Mouse (Mus musculus): ENCODE results near the gene Mmaa.

Mmaa gene

DNA sequence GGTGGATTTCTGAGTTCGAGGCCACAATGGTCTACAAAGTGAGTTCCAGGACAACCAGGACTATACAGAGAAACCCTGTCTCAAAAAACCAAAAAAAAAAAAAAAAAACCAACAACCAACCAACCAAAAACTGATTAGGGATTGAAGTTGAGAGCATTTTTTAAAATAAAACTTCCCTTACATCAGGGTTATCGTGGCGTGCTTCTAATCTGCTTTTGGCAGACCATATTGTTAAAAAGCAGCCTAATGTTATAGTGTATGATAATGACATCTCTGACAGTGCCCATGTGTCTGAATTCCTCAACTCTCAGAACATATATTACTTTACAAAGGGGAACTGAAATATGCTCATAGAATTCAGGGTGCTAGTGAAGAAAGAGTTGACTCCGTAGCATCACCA is 6.5 kb downstream of the Mmaa start:
- no peak for DNase-seq (ENCODE audit: low spot score)

- DNase-seq (ENCODE audit: low spot score): no peak
Measured at GRCm38 (mm10) chr8:79286424-79286823, 8.3 kb downstream of the Mmaa start.

GRCm38 (mm10) chr8:79284626-79285025 is 10.1 kb downstream of the Mmaa start:
- no peak for DNase-seq (ENCODE audit: low spot score)

DNA sequence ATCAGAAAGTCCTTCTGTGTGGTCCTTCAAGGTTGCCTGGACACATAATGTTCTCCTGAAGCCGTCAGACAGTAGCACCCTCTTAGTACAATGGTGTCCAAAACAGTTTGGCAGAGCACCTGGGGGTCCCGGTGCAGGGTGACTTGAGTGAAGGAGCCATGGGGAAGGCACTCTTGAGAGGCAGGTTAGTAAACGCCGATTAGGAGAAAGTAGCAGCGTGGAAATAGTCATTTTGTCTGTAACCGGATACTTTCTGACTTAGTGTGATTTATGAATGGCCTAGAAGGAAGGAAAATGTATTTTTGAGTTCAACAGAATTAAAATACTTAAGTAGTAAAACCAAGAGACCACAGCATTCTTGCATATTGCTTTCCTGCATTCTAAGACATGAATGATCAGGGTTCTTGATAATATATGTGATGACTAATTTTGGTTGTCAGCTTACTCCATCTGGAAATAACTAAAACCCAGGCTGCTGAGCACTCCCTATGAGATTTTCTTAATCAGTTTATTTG is 13.3 kb downstream of the Mmaa start:
- no peak for DNase-seq (ENCODE audit: low spot score)

- DNase-seq (ENCODE audit: low spot score): no peak
Measured at GRCm38 (mm10) chr8:79277264-79277870, 17.4 kb downstream of the Mmaa start.

- DNase-seq (ENCODE audit: low spot score): no peak
Measured at GRCm38 (mm10) chr8:79274940-79275339, 19.8 kb downstream of the Mmaa start.

DNA sequence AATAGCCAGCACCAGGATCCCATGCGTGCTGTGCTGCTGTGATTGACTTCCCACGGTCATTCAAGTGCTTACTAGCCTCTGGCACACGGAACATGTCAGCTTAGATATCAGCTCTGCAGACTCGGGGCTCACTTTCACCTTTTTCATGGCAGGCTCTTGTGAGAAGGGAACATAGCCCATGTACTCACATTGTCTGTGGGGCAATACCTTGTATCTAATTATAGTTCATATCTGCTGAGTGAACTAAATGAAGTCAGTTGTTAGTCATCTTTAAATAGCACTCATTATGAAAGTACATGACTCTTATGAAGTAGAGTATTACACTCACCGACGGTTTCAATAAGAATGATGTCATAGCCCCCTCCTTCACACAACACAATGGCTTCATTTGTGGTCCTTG is 21.0 kb downstream of the Mmaa start:
- no peak for DNase-seq (ENCODE audit: low spot score)

DNA sequence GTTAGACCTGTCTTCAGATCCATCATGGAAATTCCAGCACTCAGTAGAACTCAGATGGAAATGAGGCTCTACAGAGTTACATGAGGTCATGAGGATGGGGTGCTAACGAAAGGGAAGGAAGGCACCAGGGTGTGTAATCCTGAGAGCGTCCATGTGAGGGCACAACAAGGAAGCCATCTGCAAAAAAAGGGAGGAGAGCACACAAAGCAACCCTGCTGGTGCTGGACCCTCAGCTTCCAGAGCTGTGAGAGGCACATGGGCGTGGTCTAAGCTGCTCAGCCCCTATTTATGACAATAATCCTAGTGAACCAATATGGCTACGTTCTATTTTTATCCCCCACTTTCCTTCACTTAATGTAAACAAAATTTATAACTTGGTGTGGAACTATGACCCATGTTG is 22.1 kb downstream of the Mmaa start:
- no peak for DNase-seq (ENCODE audit: low spot score)

GRCm38 (mm10) chr8:79268921-79269320 is 25.8 kb downstream of the Mmaa start:
- no peak for DNase-seq (ENCODE audit: low spot score)

- DNase-seq (ENCODE audit: low spot score): no peak
Measured at GRCm38 (mm10) chr8:79261920-79262319, 32.8 kb downstream of the Mmaa start.

- no peak for DNase-seq (ENCODE audit: low spot score)
Measured at GRCm38 (mm10) chr8:79256076-79256705, 38.5 kb downstream of the Mmaa start.

DNA sequence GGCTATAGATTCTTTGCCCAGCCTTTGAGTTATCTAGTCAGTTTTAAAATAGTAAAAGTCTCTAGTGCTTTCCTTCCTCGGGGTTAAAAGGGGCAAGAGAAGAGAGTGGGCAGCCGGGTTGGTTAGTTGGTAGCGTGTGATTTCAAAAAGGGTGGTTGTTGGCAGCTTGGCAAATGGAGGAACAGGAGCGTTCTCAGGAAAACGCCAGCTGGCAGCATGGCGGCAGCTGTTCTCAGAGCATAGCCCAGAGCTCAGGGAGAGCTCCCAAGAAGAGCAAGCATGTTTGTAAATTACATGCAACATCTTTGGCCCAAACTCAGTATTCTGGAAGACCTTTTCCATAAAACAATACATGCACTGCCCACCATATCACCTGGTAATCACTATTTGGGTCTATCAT is 41.0 kb downstream of the Mmaa start:
- no peak for DNase-seq (ENCODE audit: low spot score)

DNA sequence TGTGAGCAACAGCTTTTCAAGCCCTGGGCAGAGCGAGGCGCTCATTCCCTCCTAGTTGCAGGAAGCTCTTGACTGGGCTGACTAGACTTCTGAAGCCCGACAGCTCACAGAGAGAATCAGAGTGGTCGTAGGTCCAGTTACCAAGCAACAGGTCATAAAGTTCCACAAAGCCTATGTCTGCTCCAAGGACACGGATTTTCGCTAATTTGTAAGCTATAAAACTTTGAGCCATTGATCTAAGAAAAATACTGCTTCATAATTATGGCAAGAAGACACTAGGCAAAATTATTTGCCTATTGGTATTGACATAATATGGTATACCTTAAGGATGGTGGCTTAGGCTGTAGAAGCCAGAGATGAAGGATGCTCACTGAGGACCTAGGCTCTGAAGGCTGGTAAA is 46.3 kb downstream of the Mmaa start, which contains the start of gene 1700011L22Rik:
TSS of gene 1700011L22Rik (minus strand) at position 101 of the 400 bp plus-strand sequence.
- DNase-seq (ENCODE audit: low spot score): no peak

- DNase-seq (ENCODE audit: low spot score): no peak
Measured at GRCm38 (mm10) chr8:79243422-79243821, 51.3 kb downstream of the Mmaa start.

GRCm38 (mm10) chr8:79239996-79240395 is 54.7 kb downstream of the Mmaa start:
- no peak for DNase-seq (ENCODE audit: low spot score)

- DNase-seq (ENCODE audit: low spot score): no peak
Measured at GRCm38 (mm10) chr8:79239320-79239719, 55.4 kb downstream of the Mmaa start.

DNA sequence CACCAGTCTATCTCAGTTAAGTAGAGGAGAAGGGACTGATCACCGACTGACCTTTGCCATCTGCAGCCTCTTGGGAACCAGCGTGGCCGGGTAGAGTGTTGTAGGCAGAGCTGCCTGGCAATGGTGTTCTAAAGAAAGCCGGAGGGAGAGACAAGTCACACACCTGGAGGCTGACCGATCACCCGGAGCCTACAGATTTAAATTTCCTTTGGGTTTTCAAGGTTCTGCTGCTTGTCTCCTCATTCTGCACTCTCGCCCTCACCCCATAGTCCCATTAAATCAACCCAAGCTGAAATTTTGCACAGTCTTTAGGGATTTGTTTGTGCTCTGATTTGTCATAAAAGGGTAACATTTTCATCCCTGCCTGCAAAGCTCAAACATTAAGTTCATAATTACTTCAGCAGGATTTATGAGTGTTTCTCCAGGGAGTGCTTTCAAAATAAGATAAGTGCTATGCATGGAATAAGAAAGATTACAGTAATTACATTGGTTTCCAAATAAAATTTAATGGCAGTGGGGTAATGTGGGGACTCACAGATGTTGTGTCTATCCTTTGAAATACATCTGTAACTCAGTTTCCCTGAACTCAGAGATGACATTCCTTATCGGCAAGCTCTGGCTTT is 65.4 kb downstream of the Mmaa start:
- DNase-seq (ENCODE audit: low spot score): no peak

DNA sequence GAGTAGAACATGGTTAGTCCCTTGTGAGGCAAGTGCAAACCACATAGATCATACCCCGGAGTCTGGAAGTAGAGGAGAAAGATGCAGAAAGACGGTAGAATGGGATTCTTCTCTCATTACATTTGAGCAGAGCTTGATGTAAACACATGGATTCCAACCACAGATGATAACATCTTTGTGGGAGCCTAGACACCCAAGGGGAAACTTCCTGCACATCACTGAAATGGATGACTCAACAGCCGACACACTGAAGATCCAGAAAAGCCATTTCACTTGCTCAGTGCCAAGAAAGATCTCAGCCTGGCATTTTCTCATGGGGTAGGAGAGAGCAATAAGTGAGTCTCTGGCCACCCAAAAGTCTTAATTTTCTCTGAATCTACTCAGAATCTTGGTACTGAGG is 66.8 kb downstream of the Mmaa start:
- no peak for DNase-seq (ENCODE audit: low spot score)

DNA sequence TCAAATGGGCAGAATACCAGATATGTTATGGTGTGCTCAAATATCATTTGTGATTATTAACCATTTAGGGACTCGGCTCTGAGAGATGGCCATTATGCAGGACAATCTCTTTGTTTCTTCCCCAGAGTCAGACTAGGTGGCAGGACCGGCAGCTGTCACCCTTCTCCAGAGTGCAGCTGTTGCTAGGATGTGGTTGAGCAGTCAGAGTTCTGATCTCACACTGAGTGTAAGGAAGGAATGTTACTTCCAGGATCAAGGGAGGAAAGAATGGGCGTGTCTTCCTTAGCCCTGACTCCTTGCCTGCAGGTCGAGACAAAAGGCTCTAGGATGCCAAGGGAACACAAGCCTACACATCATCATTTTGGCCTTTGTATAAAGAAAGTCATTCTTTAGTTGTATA is 67.5 kb downstream of the Mmaa start:
- no peak for DNase-seq (ENCODE audit: low spot score)

- DNase-seq (ENCODE audit: low spot score): no peak
Measured at GRCm38 (mm10) chr8:79226046-79226445, 68.7 kb downstream of the Mmaa start.

DNA sequence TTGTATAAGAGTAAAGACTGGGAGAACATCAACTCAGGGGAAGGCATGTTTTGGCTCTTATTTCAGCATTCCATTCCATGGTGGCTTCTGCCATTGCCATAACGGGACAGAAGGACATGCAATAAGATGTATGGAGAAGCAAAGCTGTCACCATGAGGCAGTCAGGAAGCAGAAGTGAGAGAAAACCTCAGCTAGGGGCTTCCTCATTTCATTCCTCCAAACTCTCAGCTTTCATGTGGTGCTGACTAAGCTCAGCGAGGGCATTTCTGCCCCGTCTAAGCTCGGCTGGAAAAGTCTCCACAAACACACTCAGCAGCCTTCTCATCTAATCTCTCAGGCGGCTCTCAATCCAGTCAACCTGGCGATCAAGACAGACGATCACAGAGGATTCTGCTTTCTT is 69.2 kb downstream of the Mmaa start:
- no peak for DNase-seq (ENCODE audit: low spot score)

DNA sequence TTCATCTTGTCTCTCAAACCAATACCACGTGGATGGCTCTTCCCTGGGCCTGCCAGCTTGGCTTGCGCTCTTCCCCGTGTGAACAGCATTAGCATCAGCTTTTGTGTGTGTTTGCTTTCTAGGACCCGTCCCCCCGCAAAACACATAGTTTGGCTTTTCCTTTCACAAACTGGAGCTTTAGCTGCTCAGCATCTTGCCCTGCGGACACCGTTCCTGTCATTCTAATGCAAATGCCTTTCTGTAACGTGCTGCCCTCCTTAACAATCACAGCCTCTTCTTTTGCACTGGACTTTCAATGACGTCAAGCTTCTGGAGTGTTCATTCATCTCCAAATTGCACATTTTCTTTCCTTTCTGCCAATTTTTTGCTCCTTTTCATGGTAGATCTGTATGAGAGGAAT is 70.4 kb downstream of the Mmaa start:
- DNase-seq (ENCODE audit: low spot score): no peak

DNA sequence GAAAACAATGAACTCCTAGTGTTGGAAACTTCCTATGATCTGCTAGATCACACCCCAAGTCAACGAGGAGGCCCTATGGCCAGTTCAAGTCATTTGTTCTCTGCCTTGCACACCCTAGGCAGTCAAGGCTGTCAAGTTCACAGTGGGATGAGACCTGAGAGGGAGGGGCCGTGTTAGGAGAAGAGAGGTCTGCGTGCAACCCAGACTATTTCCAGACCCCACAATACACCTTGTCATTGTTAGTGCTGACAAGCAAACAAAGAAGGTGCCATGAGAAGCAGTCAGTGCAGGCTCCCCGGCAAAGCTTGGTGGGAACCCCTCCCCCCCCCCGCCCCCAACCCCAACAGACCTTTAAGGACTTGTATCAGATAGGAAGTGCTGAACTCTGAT is 72.0 kb downstream of the Mmaa start:
- no peak for DNase-seq (ENCODE audit: low spot score)
